Mouse (Mus musculus) layer of hippocampus, adult 18-20 months (tissue): Measurements from ENCODE around the gene Tnfrsf26. TPM values are rescaled to one million over a fixed set of nuclear protein-coding genes. Genes with fewer than 3 reads are reported as not detected.

Experiments
- DNase-seq, 2 experiments: peaks; one replicate each; pipeline ENCODE4 v3.0.0; 2022; ENCODE audit warnings: low spot score in 2 of 2
- microRNA-seq, 2 experiments: library from miRNA; unstranded; fragments of <30 nt; microRNA quantifications; one replicate each; pipeline ENCODE4 v1.2.0; 2021
- total RNA-seq, 2 experiments: library from RNA; stranded (reverse); gene quantifications; 2 replicates each; pipeline ENCODE4 v1.2.3; 2021

Tnfrsf26 gene
- total RNA-seq, 2 experiments from 2014 or later: 0.13 TPM; not detected in 1

DNA sequence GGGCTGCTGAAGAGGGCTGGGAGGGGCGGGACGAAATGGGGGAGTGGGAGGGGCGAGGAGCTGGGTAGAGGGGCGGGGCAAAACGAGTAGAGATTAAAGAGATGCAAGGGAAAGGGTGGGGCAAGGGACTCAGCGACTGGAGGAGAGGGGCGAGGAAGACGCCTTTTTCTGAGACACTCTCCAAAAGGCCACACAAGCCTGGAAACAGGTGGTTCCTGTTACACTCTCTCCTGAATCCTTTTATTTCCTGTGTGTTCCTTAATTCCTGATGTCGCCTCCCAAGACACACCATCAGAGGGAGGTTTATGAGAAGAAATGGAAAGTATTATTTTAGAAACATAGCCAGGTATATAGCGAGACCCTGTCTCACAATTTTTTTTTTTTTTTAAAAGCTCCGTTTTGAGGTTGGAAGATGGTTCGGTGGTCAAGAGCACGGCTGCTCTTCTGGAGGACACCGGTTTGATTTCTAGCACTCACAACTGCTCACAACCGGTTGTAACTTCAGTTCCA, 28.2 kb downstream of the Tnfrsf26 start:
- no peak for DNase-seq

DNA sequence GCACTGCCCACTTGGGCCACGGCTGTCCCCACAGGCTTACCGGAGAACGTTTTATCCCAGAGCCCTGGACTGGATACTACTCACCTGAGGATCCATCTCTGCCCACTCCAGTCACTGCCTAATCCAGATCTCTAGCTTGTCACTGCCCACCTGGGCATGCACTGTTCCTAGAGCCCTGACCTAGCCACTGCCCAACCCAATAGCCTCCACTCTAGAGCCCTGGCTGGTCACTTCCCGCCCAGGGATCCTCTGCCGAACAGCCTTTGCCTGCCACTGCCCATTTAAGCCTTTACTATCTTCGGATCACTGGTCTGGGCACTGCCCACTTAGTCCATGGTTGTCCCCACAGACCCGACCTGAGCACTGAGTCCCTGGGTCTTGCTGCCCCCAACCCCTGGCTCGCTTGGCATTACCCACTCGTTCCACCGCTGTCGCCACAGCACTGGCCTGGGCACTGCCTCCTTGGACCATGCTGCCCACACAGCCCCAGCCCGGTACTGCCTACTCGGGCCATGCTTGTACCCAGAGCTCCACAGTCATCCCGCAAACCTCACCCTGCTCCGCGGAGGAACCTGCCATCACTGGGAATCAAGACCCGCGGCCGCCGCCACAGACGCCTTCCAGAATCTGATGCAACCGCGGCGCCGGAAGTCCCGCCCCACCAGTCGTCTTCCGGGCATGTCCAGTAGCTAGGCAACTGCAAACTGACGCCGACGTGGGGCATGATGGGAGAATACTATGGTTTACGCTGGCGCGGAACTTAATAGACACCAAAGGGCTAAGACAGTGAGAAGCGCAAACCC, 28.9 kb downstream of the Tnfrsf26 start, which contains the start of gene Cars:
TSS of gene Cars (minus strand) at position 663 of the 803 bp plus-strand sequence.
- peak; percentile 92 to 95 for DNase-seq

- no peak for DNase-seq
These were observed 33.7 kb downstream of the Tnfrsf26 start for GRCm38 (mm10) chr7:143594865-143595264.

DNA sequence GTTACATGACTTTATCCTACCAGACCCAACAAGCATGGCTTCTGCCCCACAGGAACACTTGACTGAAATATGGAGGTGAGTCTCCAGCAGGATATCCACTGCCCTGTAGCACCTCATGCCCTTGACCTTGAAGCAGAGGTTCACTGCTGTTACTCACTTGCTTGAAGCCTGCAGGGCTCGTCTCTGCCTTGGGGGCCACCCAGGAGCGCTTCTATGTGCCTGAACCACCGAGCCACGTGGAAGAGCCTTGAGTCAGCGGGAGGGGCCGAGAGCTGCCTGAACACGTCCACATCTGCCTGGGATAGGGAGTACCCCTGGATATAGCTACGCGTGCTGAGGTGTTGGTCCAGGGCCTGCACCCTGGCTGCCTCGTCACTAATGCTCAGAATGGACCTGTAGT, 36.3 kb downstream of the Tnfrsf26 start:
- no peak for DNase-seq

DNA sequence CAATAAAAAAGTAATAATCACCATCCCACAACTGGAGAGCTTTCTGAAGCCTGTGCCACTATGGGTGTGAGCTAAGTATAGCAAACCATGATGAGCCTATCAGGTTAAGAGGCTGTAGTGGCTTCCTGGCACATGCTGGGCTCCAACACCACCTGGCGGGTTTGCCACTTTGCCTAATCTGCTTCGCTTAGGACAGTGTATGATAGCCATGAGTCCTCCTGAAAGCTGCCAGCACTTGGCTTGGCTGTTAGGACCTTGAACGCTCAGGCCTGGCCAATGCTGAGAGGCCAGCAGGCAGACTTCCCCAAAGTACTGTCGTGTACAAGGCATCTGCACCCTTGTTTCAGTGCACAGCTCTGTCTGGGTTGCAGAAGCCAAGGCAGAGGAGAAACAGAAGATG, 40.5 kb downstream of the Tnfrsf26 start:
- no peak for DNase-seq

DNA sequence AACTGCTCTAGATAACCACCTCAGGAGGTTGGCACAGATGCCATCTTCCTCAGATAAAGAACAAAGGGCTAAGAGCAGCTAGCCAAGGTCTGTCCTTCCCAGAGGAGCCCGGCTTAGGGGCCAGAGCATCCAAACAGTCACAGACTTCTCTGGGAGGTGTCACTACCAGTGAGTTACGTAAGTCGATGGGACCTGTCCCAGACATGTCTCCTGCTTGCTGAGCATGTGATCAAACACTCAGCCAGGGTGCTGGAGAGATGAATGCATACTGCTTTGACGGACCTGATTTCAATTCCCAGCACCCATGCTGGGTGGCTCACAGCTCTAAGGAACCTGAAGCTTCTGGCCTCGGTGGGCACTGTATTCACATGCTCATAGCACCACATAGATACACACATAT, 40.9 kb downstream of the Tnfrsf26 start:
- DNase-seq: no peak

GRCm38 (mm10) chr7:143583956-143584355, 44.6 kb downstream of the Tnfrsf26 start:
- peak; percentile 13 to 51 for DNase-seq

DNA sequence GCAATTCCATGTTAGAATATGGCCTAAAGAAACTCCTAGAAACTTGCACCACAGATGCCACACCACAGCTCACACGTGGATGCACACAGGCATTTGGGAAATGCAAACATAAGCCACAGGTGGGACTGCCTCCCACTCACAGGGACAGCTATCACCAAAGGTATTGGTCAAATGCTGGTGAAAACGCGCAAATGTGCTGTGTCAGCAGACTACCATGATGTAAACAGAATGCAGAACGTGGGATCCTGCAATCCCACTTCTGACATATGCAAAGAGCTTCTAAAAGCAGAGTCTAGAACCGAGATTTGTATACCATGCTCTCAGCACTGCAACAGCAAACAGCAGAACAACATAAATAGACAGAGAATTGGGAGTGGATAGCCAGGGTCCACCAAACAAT, 45.5 kb downstream of the Tnfrsf26 start:
- DNase-seq: no peak

DNA sequence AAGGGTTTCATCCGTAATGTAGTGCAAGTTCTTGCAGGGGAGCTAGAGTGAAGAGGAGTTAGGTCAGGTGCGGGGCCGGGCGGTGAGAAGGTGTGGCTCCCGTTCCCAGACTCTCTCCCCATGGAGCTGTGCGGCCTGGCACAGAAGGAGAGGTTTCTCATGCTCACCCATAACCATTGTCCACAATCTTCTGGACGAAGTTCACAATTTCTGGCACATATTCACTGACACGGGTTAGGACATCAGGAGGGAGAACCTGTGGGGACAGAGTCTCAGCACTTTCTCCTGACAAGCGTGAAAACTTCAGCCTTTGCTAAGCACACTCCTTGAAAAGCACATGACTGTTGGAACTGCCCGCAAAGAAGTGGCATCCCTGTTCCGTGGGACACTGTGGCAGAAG, 52.8 kb downstream of the Tnfrsf26 start:
- no peak for DNase-seq

GRCm38 (mm10) chr7:143565648-143566039, 62.9 kb downstream of the Tnfrsf26 start:
- DNase-seq: no peak

GRCm38 (mm10) chr7:143565015-143565647, 63.4 kb downstream of the Tnfrsf26 start:
- no peak for DNase-seq

DNA sequence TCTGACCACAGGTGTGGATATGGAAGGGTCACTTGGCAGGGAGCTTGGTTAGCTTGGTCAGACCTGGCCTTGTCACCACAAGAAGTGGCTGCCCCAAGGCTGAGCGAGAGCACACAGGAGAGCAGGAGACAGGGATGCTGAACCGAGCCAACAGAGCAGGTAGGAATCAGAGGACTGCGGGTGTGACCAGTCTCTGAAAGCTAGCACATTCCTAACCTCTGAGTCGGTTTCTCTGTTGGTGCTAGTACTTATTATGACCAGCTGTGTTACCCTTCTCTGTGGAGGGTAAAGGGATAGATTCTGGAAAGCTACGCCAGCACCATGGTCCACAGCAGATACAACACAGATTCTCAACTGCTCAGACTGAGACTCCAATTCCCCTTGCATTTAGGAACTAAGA, 64.7 kb downstream of the Tnfrsf26 start:
- no peak for DNase-seq

Small RNA genes within 50 kb of the gene (microRNA-seq; reads per million reads assigned to microRNA genes)
- 0.20 to 0.25 reads per million in 2 experiments for gene Mir7064

Other genes starting within 250 kb of the Tnfrsf26 start
- gene Cdkn1c, start 167.7 kb downstream of the Tnfrsf26 start, total RNA-seq: 1 to 10 TPM; 4.6 to 7.4 TPM
- gene Slc22a18, start 155.0 kb downstream of the Tnfrsf26 start, total RNA-seq: under 1 TPM; 0.23 to 0.67 TPM
- gene Phlda2, start 125.6 kb downstream of the Tnfrsf26 start, total RNA-seq: not detected
- 100 to 1,000 TPM; 123 to 136 TPM for gene Nap1l4, start 79.6 kb downstream of the Tnfrsf26 start, total RNA-seq
- 10 to 100 TPM; 38.4 to 53.4 TPM for gene Cars, start 28.6 kb downstream of the Tnfrsf26 start, total RNA-seq
- 1 to 10 TPM; 1.4 to 2.4 TPM for gene Tnfrsf22, start 20.9 kb upstream of the Tnfrsf26 start, total RNA-seq
- gene Tnfrsf23, start 57.1 kb upstream of the Tnfrsf26 start, total RNA-seq: under 1 TPM; 0.71 to 0.92 TPM
- 10 to 100 TPM; 19.3 to 22.1 TPM for gene Osbpl5, start 128.3 kb upstream of the Tnfrsf26 start, total RNA-seq
- not detected for gene Mrgprg, start 138.3 kb upstream of the Tnfrsf26 start, total RNA-seq
- 1 to 10 TPM; 5.4 to 6.9 TPM for gene Mrgpre, start 155.8 kb upstream of the Tnfrsf26 start, total RNA-seq
- gene Nadsyn1, start 194.1 kb upstream of the Tnfrsf26 start, total RNA-seq: 1 to 10 TPM; 6.4 to 6.8 TPM
- 10 to 100 TPM; 34.3 to 36.9 TPM for gene Dhcr7, start 194.4 kb upstream of the Tnfrsf26 start, total RNA-seq
- not detected for gene Gm498, start 238.1 kb upstream of the Tnfrsf26 start, total RNA-seq